Mouse (Mus musculus) CH12.LX (cell line): ENCODE measurements around the gene Ddx4. TPM values are rescaled to one million over a fixed set of nuclear protein-coding genes. Genes with fewer than 3 reads are reported as not detected.

ENCODE experiments used
- DNase-seq: peaks from one replicate; pipeline ENCODE4 v3.0.0-alpha.2; 2013; ENCODE audit errors: extremely low read depth
- H3K27ac ChIP-seq: 2 replicates; pipeline ENCODE4 v1.5.1; 2012; ENCODE audit warnings: low read depth, mild to moderate bottlenecking, control low read depth, moderate library complexity; ENCODE audit not compliant: insufficient read depth
- H3K27me3 ChIP-seq: replicated peaks from 2 replicates; pipeline ENCODE3; 2012; ENCODE audit warnings: inconsistent platforms
- H3K36me3 ChIP-seq, 2 experiments: replicated peaks in 1 of 2; 2 replicates each; pipeline versions ENCODE3 to v1.6.1; 2012; ENCODE audit warnings: inconsistent platforms in 1 of 2, low read length in 1 of 2, mild to moderate bottlenecking in 1 of 2, mixed read lengths in 1 of 2, moderate library complexity in 1 of 2; ENCODE audit not compliant: control insufficient read depth in 1 of 2, insufficient read depth in 1 of 2
- H3K4me1 ChIP-seq, 2 experiments: 2 replicates each; pipeline ENCODE4 v1.6.1; 2012; ENCODE audit warnings: inconsistent platforms in 1 of 2, moderate library complexity in 1 of 2; ENCODE audit not compliant: insufficient read depth in 2 of 2, control insufficient read depth in 1 of 2
- H3K4me2 ChIP-seq: 2 replicates; pipeline ENCODE4 v1.6.1; 2012; ENCODE audit warnings: low read depth, mild to moderate bottlenecking, control low read depth; ENCODE audit not compliant: poor library complexity, insufficient read depth, severe bottlenecking
- H3K4me3 ChIP-seq, 3 experiments: fragments of 150-350 bp in 1 of 3; sonication (generic) in 1 of 3; replicated peaks in 1 of 3; 2 replicates each; pipeline versions ENCODE3 to v1.5.1; 2011 to 2012; ENCODE audit warnings: low read depth in 2 of 3, low read length in 2 of 3, mild to moderate bottlenecking in 2 of 3, moderate library complexity in 2 of 3, control low read depth in 1 of 3, improper control_type of control experiment in 1 of 3, inconsistent platforms in 1 of 3, mixed read lengths in 1 of 3; ENCODE audit not compliant: poor library complexity in 1 of 3
- H3K79me2 ChIP-seq: replicated peaks from 2 replicates; pipeline ENCODE4 v1.6.1; 2012; ENCODE audit warnings: mild to moderate bottlenecking, moderate library complexity; ENCODE audit not compliant: control insufficient read depth, poor library complexity, insufficient read depth, severe bottlenecking; ENCODE audit errors: extremely low read depth
- H3K9ac ChIP-seq: 2 replicates; pipeline ENCODE4 v1.6.1; 2012; ENCODE audit warnings: low read depth, mild to moderate bottlenecking, control low read depth, moderate library complexity; ENCODE audit not compliant: insufficient read depth
- H3K9me3 ChIP-seq: replicated peaks from 2 replicates; pipeline ENCODE3; 2012; ENCODE audit warnings: low read length, inconsistent platforms, mixed read lengths
- BHLHE40 ChIP-seq: IDR thresholded peaks from 2 replicates; pipeline ENCODE4 v1.6.1; 2011; ENCODE audit warnings: mild to moderate bottlenecking, low read depth, low read length, improper control_type of control experiment
- CTCF ChIP-seq, 2 experiments: IDR thresholded peaks in 1 of 2; conservative IDR thresholded peaks in 1 of 2; 2 replicates each; pipeline ENCODE4 v1.5.1; 2011 to 2012; ENCODE audit warnings: low read depth in 2 of 2, low read length in 2 of 2, improper control_type of control experiment in 1 of 2, inconsistent platforms in 1 of 2, mild to moderate bottlenecking in 1 of 2, moderate library complexity in 1 of 2
- E2F4 ChIP-seq: IDR thresholded peaks from 2 replicates; pipeline ENCODE4 v1.6.1; 2011; ENCODE audit warnings: low read depth, low read length, improper control_type of control experiment; ENCODE audit not compliant: insufficient replicate concordance
- ELF1 ChIP-seq: IDR thresholded peaks from 2 replicates; pipeline ENCODE4 v1.6.1; 2014; ENCODE audit warnings: low read depth, mild to moderate bottlenecking, inconsistent platforms, low read length, improper control_type of control experiment
- ETS1 ChIP-seq: conservative IDR thresholded peaks from 2 replicates; pipeline ENCODE4 v1.6.1; 2012; ENCODE audit warnings: low read depth, mild to moderate bottlenecking, inconsistent platforms, low read length, improper control_type of control experiment, moderate library complexity
- HCFC1 ChIP-seq: IDR thresholded peaks from 2 replicates; pipeline ENCODE4 v1.6.1; 2012; ENCODE audit warnings: low read depth, mild to moderate bottlenecking, inconsistent platforms, low read length, improper control_type of control experiment
- JUN ChIP-seq: IDR thresholded peaks from 2 replicates; pipeline ENCODE4 v1.6.1; 2011; ENCODE audit warnings: low read depth, mild to moderate bottlenecking, low read length, improper control_type of control experiment, moderate library complexity; ENCODE audit not compliant: insufficient read depth
- JUND ChIP-seq: conservative IDR thresholded peaks from 2 replicates; pipeline ENCODE4 v1.6.1; 2011; ENCODE audit warnings: low read depth, low read length, improper control_type of control experiment
- MAZ ChIP-seq: IDR thresholded peaks from 2 replicates; pipeline ENCODE4 v1.6.1; 2012; ENCODE audit warnings: low read depth, mild to moderate bottlenecking, inconsistent platforms, low read length, improper control_type of control experiment, moderate library complexity
- MYC ChIP-seq: IDR thresholded peaks from 2 replicates; pipeline ENCODE4 v1.6.1; 2011; ENCODE audit warnings: low read depth, mild to moderate bottlenecking, improper control_type of control experiment, low read length
- NELFE ChIP-seq: IDR thresholded peaks from 2 replicates; pipeline ENCODE4 v1.6.1; 2011; ENCODE audit warnings: low read depth, low read length, improper control_type of control experiment
- POLR2A ChIP-seq: IDR thresholded peaks from 2 replicates; pipeline ENCODE4 v1.6.1; 2011; ENCODE audit warnings: low read depth, mild to moderate bottlenecking, improper control_type of control experiment, low read length
- TBP ChIP-seq: conservative IDR thresholded peaks from 2 replicates; pipeline ENCODE4 v1.6.1; 2011; ENCODE audit warnings: low read depth, low read length, improper control_type of control experiment
- UBTF ChIP-seq: IDR thresholded peaks from 2 replicates; pipeline ENCODE4 v1.6.1; 2012; ENCODE audit warnings: low read depth, mild to moderate bottlenecking, inconsistent platforms, low read length, improper control_type of control experiment, moderate library complexity
- ZC3H11A ChIP-seq: IDR thresholded peaks from 2 replicates; pipeline ENCODE4 v1.6.1; 2012; ENCODE audit warnings: low read depth, mild to moderate bottlenecking, inconsistent platforms, low read length, improper control_type of control experiment
- ZKSCAN1 ChIP-seq: IDR thresholded peaks from 2 replicates; pipeline ENCODE4 v1.6.1; 2012; ENCODE audit warnings: low read depth, inconsistent platforms, low read length, improper control_type of control experiment, borderline replicate concordance
- ZMIZ1 ChIP-seq: IDR thresholded peaks from 2 replicates; pipeline ENCODE4 v1.6.1; 2012; ENCODE audit warnings: low read depth, mild to moderate bottlenecking, inconsistent platforms, low read length, improper control_type of control experiment
- dilution Hi-C: fragments of 300-500 bp; cut with MboI; formaldehyde crosslinking; loops from 2 replicates; pipeline ENCODE4 v1.14.3; 2020; ENCODE audit warnings: low sequenced_read_pairs; ENCODE audit not compliant: extremely low pct_unique_long_range_greater_than_20kb, extremely low pct_ligation_motif_present
- in situ Hi-C: fragments of 300-500 bp; cut with MboI; formaldehyde crosslinking; loops from 3 replicates; pipeline ENCODE4 v1.14.3; 2019; ENCODE audit warnings: low sequenced_read_pairs, low pct_ligation_motif_present, low pct_unique_long_range_greater_than_20kb, mixed read lengths
- polyA plus RNA-seq: library from polyadenylated mRNA; unstranded; fragments of >175 nt; gene quantifications from 2 replicates; pipeline ENCODE4 v1.2.1, GENCODE M21; 2012; ENCODE audit warnings: low read depth; ENCODE audit not compliant: insufficient read length
- total RNA-seq, 2 experiments: library from RNA; depleted of rRNA; stranded (reverse); fragments of 300-350 nt in 1 of 2; fragments of >200 nt in 1 of 2; gene quantifications; 2 replicates each; pipeline ENCODE4 v1.2.3; 2012 to 2014

Ddx4 gene
- 0.04 and 0.08 TPM in 2 replicates for total RNA-seq (2012; rRNA removed)
- 0.35 and 0.49 TPM in 2 replicates for total RNA-seq (2014; rRNA removed)
- polyA plus RNA-seq: 0.27 and 0.40 TPM in 2 replicates

- H3K36me3 ChIP-seq: no peaks in the 10 kb centered on the region
- no peaks in the 10 kb centered on the region for H3K79me2 ChIP-seq
- no peak within 1 kb of the TSS for H3K27ac ChIP-seq
- no peak for DNase-seq
- H3K4me3 ChIP-seq: no peak within 1 kb of the TSS
- H3K9ac ChIP-seq: no peak within 1 kb of the TSS
- in situ Hi-C loops: no loop called here
- dilution Hi-C loops: no loop called here
- peaks cover 0 to 2% of the 10 kb centered on the region in 2 experiments; a peak in 1 of 4 replicates for H3K4me1 ChIP-seq
- TF ChIP-seq CTCF (conservative IDR thresholded peaks at IDR 0.05 in 1 of 2, IDR thresholded peaks at IDR 0.05 in 1 of 2; ENCODE audit: low read depth in 2 of 2, low read length in 2 of 2) (no peak), MYC (no peak)
- no peak within 1 kb of the TSS for H3K4me2 ChIP-seq
- H3K9me3 ChIP-seq: peaks cover 8% of the 10 kb centered on the region
- H3K27me3 ChIP-seq: no peaks in the 10 kb centered on the region
Observed at GRCm38 (mm10) chr13:112652205-112652604, at the start of gene Ddx4. TSS of gene Ddx4 (minus strand) at chr13:112652475.

GRCm38 (mm10) chr13:112701256-112701655, 49.0 kb upstream of the Ddx4 start:
- in situ Hi-C loops (no loop called here), dilution Hi-C loops (no loop called here)
- TF ChIP-seq HCFC1: no peak
- TF ChIP-seq ETS1: no peak
- TF ChIP-seq JUND: no peak
- TF ChIP-seq UBTF: no peak
- no peak for TF ChIP-seq MAZ
- TF ChIP-seq ZMIZ1: no peak
- TF ChIP-seq E2F4: no peak
- no peak for TF ChIP-seq ZC3H11A
- H3K9me3 ChIP-seq: no peaks in the 10 kb centered on the region
- H3K4me3 ChIP-seq: no peak overlapping the region
- H3K79me2 ChIP-seq: no peaks in the 10 kb centered on the region
- no peak overlapping the region for H3K27ac ChIP-seq
- no peaks in the 10 kb centered on the region for H3K4me1 ChIP-seq
- H3K4me2 ChIP-seq: no peak overlapping the region
- DNase-seq: no peak
- H3K27me3 ChIP-seq: no peaks in the 10 kb centered on the region
- peaks cover 4 to 45% of the 10 kb centered on the region in 2 experiments for H3K36me3 ChIP-seq
- H3K9ac ChIP-seq: no peak overlapping the region

- peaks cover 4% of the 10 kb centered on the region for H3K9me3 ChIP-seq
- H3K4me3 ChIP-seq: no peak overlapping the region
- H3K4me2 ChIP-seq: no peak overlapping the region
- dilution Hi-C loops (no loop called here), in situ Hi-C loops (no loop called here)
- H3K27me3 ChIP-seq: no peaks in the 10 kb centered on the region
- no peak overlapping the region for H3K9ac ChIP-seq
- no peak for DNase-seq
- H3K79me2 ChIP-seq: no peaks in the 10 kb centered on the region
- peak; percentile 44; the same call in 1 of the 2 replicates for TF ChIP-seq HCFC1
- TF ChIP-seq POLR2A: no peak
- no peak for TF ChIP-seq ZKSCAN1
- no peak for TF ChIP-seq NELFE
- TF ChIP-seq BHLHE40: no peak
- peak; percentile 76 for TF ChIP-seq ELF1
- no peak for TF ChIP-seq JUND
- TF ChIP-seq TBP: no peak
- TF ChIP-seq JUN: no peak
- peaks cover 9 to 34% of the 10 kb centered on the region in 2 experiments for H3K36me3 ChIP-seq
- H3K4me1 ChIP-seq: no peaks in the 10 kb centered on the region
- H3K27ac ChIP-seq: no peak overlapping the region
Observed at GRCm38 (mm10) chr13:112695526-112696240, 43.4 kb upstream of the Ddx4 start.
